10 mouse cellular contexts compared by ENCODE assay signal in genomic region chr10:58713855-58714788, GRCm38 (mm10). TPM values are rescaled to one million over a fixed set of nuclear protein-coding genes. Genes with fewer than 3 reads are reported as not detected.
DNase-seq lines count a peak whose midpoint lies in the region; ATAC-seq and TF ChIP-seq lines count a peak whose summit lies in the region.
"Had no signal": no experiment of that assay in that cellular context is flagged by ENCODE, and none has a peak within 500 bp of the region (broad histone marks: within the 10 kb centered on the region; RNA-seq: fewer than 3 reads in every experiment).

No protein-coding gene starts in this region.

- no peak for TF ChIP-seq CTCF in heart, adult 2 months (IDR thresholded peaks at IDR 0.05)

- H3K4me2 ChIP-seq in heart, embryonic 14.5 days (ENCODE audit: low read length), result peak overlapping the region; percentile 60
- peak overlapping the region; percentile 46 for H3K4me2 ChIP-seq in limb, embryonic 12.5 days
- H3K4me2 ChIP-seq in neural tube, embryonic 14.5 days (ENCODE audit: low read depth, low read length), result peak overlapping the region; percentile 38

- TF ChIP-seq POLR2A in heart, adult 2 months (IDR thresholded peaks at IDR 0.05; ENCODE audit: insufficient read depth, low read depth, low read length), result no peak

- H3K9me3 ChIP-seq in heart, embryonic 14.5 days (ENCODE audit: control insufficient read depth, low read length), result no peaks in the 10 kb centered on the region
- H3K9me3 ChIP-seq in limb, embryonic 12.5 days, result no peaks in the 10 kb centered on the region
- H3K9me3 ChIP-seq in neural tube, embryonic 14.5 days (ENCODE audit: control insufficient read depth, low read length), result no peaks in the 10 kb centered on the region
- H3K9me3 ChIP-seq: G1E had no signal

- H3K27ac ChIP-seq in heart, adult 2 months, result no peak overlapping the region
- H3K27ac ChIP-seq in heart, embryonic 14.5 days (replicated peaks in 1 of 2; ENCODE audit: control insufficient read depth in 1 of 2, insufficient read depth in 1 of 2, low read depth in 2 of 2, low read length in 2 of 2), result no peak overlapping the region
- no peak overlapping the region for H3K27ac ChIP-seq in limb, embryonic 12.5 days
- no peak overlapping the region for H3K27ac ChIP-seq in neural tube, embryonic 14.5 days (ENCODE audit: low read depth, low read length)

- WGBS in heart, adult 2 months, result 15% methylated on average over 24 of the region's 24 CpGs
- 27% methylated on average over 24 of the region's 24 CpGs for WGBS in heart, embryonic 14.5 days
- WGBS in limb, embryonic 12.5 days, result 30% methylated on average over 24 of the region's 24 CpGs
- 36% methylated on average over 24 of the region's 24 CpGs for WGBS in neural tube, embryonic 14.5 days

- no peaks in the 10 kb centered on the region for H3K79me2 ChIP-seq in heart, adult 2 months (replicated peaks; ENCODE audit: control insufficient read depth, insufficient read depth, low read length)

- intact Hi-C loops in heart, adult 2 months (cut with DNase I), result no loop called here
- intact Hi-C loops in heart, postnatal 36 days (cut with DNase I), result no loop called here
- intact Hi-C loops in gastrocnemius, postnatal 36 days (cut with DNase I), result no loop called here

- TF ChIP-seq EP300 in heart, adult 2 months (IDR thresholded peaks at IDR 0.05; ENCODE audit: insufficient read depth, low read depth, low read length), result no peak

- no peak for DNase-seq in heart, adult 2 months
- DNase-seq in heart, postnatal 36 days, result no peak
- no peak for DNase-seq in gastrocnemius, postnatal 36 days
- no peak for DNase-seq in layer of hippocampus, adult 8-10 months (ENCODE audit: low spot score in 2 of 2)

- peak overlapping the region; percentile 29; the same call in 1 of the 2 replicates for H3K4me3 ChIP-seq in heart, adult 2 months
- H3K4me3 ChIP-seq in heart, embryonic 14.5 days (ENCODE audit: control insufficient read depth in 1 of 2, insufficient read depth in 1 of 2, low read depth in 1 of 2, low read length in 2 of 2), result peak overlapping the region; percentile 27 to 31
- peak overlapping the region; percentile 16 for H3K4me3 ChIP-seq in limb, embryonic 12.5 days (replicated peaks)
- no peak overlapping the region for H3K4me3 ChIP-seq in neural tube, embryonic 14.5 days (ENCODE audit: low read depth, low read length)

- no peaks in the 10 kb centered on the region for H3K27me3 ChIP-seq in heart, adult 2 months (ENCODE audit: control insufficient read depth, insufficient read depth, low read length)
- no peaks in the 10 kb centered on the region for H3K27me3 ChIP-seq in heart, embryonic 14.5 days (ENCODE audit: control insufficient read depth, insufficient read depth, low read length)
- H3K27me3 ChIP-seq in limb, embryonic 12.5 days, result no peaks in the 10 kb centered on the region
- no peaks in the 10 kb centered on the region for H3K27me3 ChIP-seq in neural tube, embryonic 14.5 days (ENCODE audit: control insufficient read depth, insufficient read depth, low read length)

- H3K36me3 ChIP-seq in heart, adult 2 months (ENCODE audit: control insufficient read depth, insufficient read depth, low read length), result no peaks in the 10 kb centered on the region
- H3K36me3 ChIP-seq in heart, embryonic 14.5 days (ENCODE audit: control insufficient read depth, insufficient read depth, low read length), result no peaks in the 10 kb centered on the region
- no peaks in the 10 kb centered on the region for H3K36me3 ChIP-seq in limb, embryonic 12.5 days
- H3K36me3 ChIP-seq in neural tube, embryonic 14.5 days (ENCODE audit: control insufficient read depth, insufficient read depth, low read length), result no peaks in the 10 kb centered on the region
- H3K36me3 ChIP-seq: G1E had no signal

- peak; percentile 73 for ATAC-seq in activated CD4-positive, CD25-positive, alpha-beta regulatory T cell, adult 4 months
- ATAC-seq in heart, embryonic 14.5 days (ENCODE audit: insufficient number of reproducible peaks, insufficient read depth, low FRiP score, low read depth), result no peak
- ATAC-seq in limb, embryonic 12.5 days (ENCODE audit: insufficient number of reproducible peaks, insufficient read depth, low FRiP score, low TSS enrichment, low read depth), result no peak
- no peak for ATAC-seq in neural tube, embryonic 14.5 days (ENCODE audit: low read depth)

- H3K9ac ChIP-seq in heart, adult 2 months (ENCODE audit: low read depth, low read length), result no peak overlapping the region
- H3K9ac ChIP-seq in heart, embryonic 14.5 days (ENCODE audit: low read length), result peak overlapping the region; percentile 50; the same call in 1 of the 2 replicates
- no peak overlapping the region for H3K9ac ChIP-seq in limb, embryonic 12.5 days (replicated peaks)
- H3K9ac ChIP-seq in neural tube, embryonic 14.5 days (replicated peaks; ENCODE audit: low read depth, low read length), result no peak overlapping the region

- H3K4me1 ChIP-seq in heart, adult 2 months (ENCODE audit: control insufficient read depth, insufficient read depth, low read length), result no peaks in the 10 kb centered on the region
- peaks cover 0 to 2% of the 10 kb centered on the region in 2 experiments; a peak in 1 of 4 replicates for H3K4me1 ChIP-seq in heart, embryonic 14.5 days (ENCODE audit: control insufficient read depth in 2 of 2, insufficient read depth in 2 of 2, low read length in 2 of 2)
- peaks cover 9% of the 10 kb centered on the region for H3K4me1 ChIP-seq in limb, embryonic 12.5 days (replicated peaks)
- H3K4me1 ChIP-seq in neural tube, embryonic 14.5 days (ENCODE audit: control insufficient read depth, insufficient read depth, low read length), result no peaks in the 10 kb centered on the region

RNA-seq across cellular contexts. Expression of gene Gm17542, which starts 3.9 kb away (rescaled TPM):
- total RNA-seq in heart, adult 2 months (2021), result not detected
- not detected in 2 replicates for polyA plus RNA-seq in heart, adult 2 months (2012; rRNA removed)
- total RNA-seq in heart, postnatal 36 days (2021), result not detected
- polyA plus RNA-seq in activated CD4-positive, CD25-positive, alpha-beta regulatory T cell, adult 4 months (2017; shearing (Covaris generic)), result not detected
- polyA plus RNA-seq in heart, embryonic 14.5 days (2014; fragmentation: Nextera tagmentation; extraction: Ambion mirVana), result not detected in 2 replicates
- not detected in 2 replicates for polyA plus RNA-seq in limb, embryonic 12.5 days (2016; fragmentation: Nextera tagmentation; extraction: Ambion mirVana)
- polyA plus RNA-seq in neural tube, embryonic 14.5 days (2014; fragmentation: Nextera tagmentation; extraction: Ambion mirVana), result not detected in 2 replicates
- total RNA-seq in gastrocnemius, postnatal 36 days (2021), result not detected
- not detected for total RNA-seq in layer of hippocampus, adult 8-10 months (2022)
- total RNA-seq: G1E; layer of hippocampus, postnatal 10 days had no signal
- polyA plus RNA-seq: G1E had no signal

RNA-seq across cellular contexts. Expression of gene Edar, which starts 38.7 kb away (rescaled TPM):
- under 1 TPM; 0.39 to 0.47 TPM for total RNA-seq in heart, adult 2 months (2021)
- polyA plus RNA-seq in heart, adult 2 months (2012; rRNA removed), result 0.31 and 0.38 TPM in 2 replicates
- total RNA-seq in heart, postnatal 36 days (2021), result under 1 TPM; 0.41 to 0.42 TPM
- polyA plus RNA-seq in activated CD4-positive, CD25-positive, alpha-beta regulatory T cell, adult 4 months (2017; shearing (Covaris generic)), result under 1 TPM in 1 of 2 experiments, not detected in 1; 0.09 TPM
- 0.05 and 0.07 TPM in 2 replicates for polyA plus RNA-seq in heart, embryonic 14.5 days (2014; fragmentation: Nextera tagmentation; extraction: Ambion mirVana)
- polyA plus RNA-seq in limb, embryonic 12.5 days (2016; fragmentation: Nextera tagmentation; extraction: Ambion mirVana), result 1.6 and 2.5 TPM in 2 replicates
- polyA plus RNA-seq in neural tube, embryonic 14.5 days (2014; fragmentation: Nextera tagmentation; extraction: Ambion mirVana), result 0.07 and 0.26 TPM in 2 replicates
- total RNA-seq in gastrocnemius, postnatal 36 days (2021), result under 1 TPM in 1 of 2 experiments, not detected in 1; 0.15 TPM
- under 1 TPM in 3 of 4 experiments, not detected in 1; 0.12 to 0.35 (median 0.16) TPM for total RNA-seq in layer of hippocampus, adult 8-10 months (2022)
- total RNA-seq: G1E had no signal
- polyA plus RNA-seq: G1E had no signal
